Mouse (Mus musculus): ENCODE measurements at regions not wholly inside any gene's neighbourhood (a gene's known extent, or its start where the extent isn't known, plus 50 kb on each side); places are given as distances from the start of the nearest gene placed in this dataset.

- DNase-seq (ENCODE audit: low spot score in 2 of 2), result no peak
Measured at GRCm38 (mm10) chr12:70714281-70714679, 111.0 kb upstream of the Frmd6 start.

- no peak for DNase-seq (ENCODE audit: low spot score in 2 of 2)
Measured at GRCm38 (mm10) chr12:70715836-70716235, 109.5 kb upstream of the Frmd6 start.

GRCm38 (mm10) chr12:70718602-70719001 lies 106.7 kb upstream of the Frmd6 start:
- no peak for DNase-seq (ENCODE audit: low spot score in 2 of 2)

GRCm38 (mm10) chr12:70719255-70719654 lies 106.1 kb upstream of the Frmd6 start:
- no peak for DNase-seq (ENCODE audit: low spot score in 2 of 2)

GRCm38 (mm10) chr12:70720178-70720894 lies 105.0 kb upstream of the Frmd6 start:
- no peak for DNase-seq (ENCODE audit: low spot score in 2 of 2)

GRCm38 (mm10) chr12:70725326-70725725 lies 100.0 kb upstream of the Frmd6 start:
- no peak for DNase-seq (ENCODE audit: low spot score in 2 of 2)

- DNase-seq (ENCODE audit: low spot score in 2 of 2), result no peak
Measured at GRCm38 (mm10) chr12:70727496-70728259, 97.6 kb upstream of the Frmd6 start.

- no peak for DNase-seq (ENCODE audit: low spot score in 2 of 2)
Measured at GRCm38 (mm10) chr12:70728407-70728806, 96.9 kb upstream of the Frmd6 start.

GRCm38 (mm10) chr12:70729961-70730360 lies 95.4 kb upstream of the Frmd6 start:
- no peak for DNase-seq (ENCODE audit: low spot score in 2 of 2)

- DNase-seq (ENCODE audit: low spot score in 2 of 2), result no peak
Measured at GRCm38 (mm10) chr12:70731498-70731897, 93.8 kb upstream of the Frmd6 start.

- no peak for DNase-seq (ENCODE audit: low spot score in 2 of 2)
Measured at GRCm38 (mm10) chr12:70732591-70732990, 92.7 kb upstream of the Frmd6 start.

- no peak for DNase-seq (ENCODE audit: low spot score in 2 of 2)
Measured at GRCm38 (mm10) chr12:70738554-70738953, 86.8 kb upstream of the Frmd6 start.

- DNase-seq (ENCODE audit: low spot score in 2 of 2), result no peak
Measured at GRCm38 (mm10) chr12:70739316-70739715, 86.0 kb upstream of the Frmd6 start.

- DNase-seq (ENCODE audit: low spot score in 2 of 2), result no peak
Measured at GRCm38 (mm10) chr12:70739766-70740165, 85.5 kb upstream of the Frmd6 start.

- DNase-seq (ENCODE audit: low spot score in 2 of 2), result no peak
Measured at GRCm38 (mm10) chr12:70742836-70743235, 82.5 kb upstream of the Frmd6 start.

GRCm38 (mm10) chr12:70745681-70746080 lies 79.6 kb upstream of the Frmd6 start:
- DNase-seq (ENCODE audit: low spot score in 2 of 2), result no peak

- no peak for DNase-seq (ENCODE audit: low spot score in 2 of 2)
Measured at GRCm38 (mm10) chr12:70749651-70750050, 75.7 kb upstream of the Frmd6 start.

- no peak for DNase-seq (ENCODE audit: low spot score in 2 of 2)
Measured at GRCm38 (mm10) chr12:70750651-70751578, 74.4 kb upstream of the Frmd6 start.

- DNase-seq (ENCODE audit: low spot score in 2 of 2), result peak in 1 of 2 experiments; percentile 10
Measured at GRCm38 (mm10) chr12:70752266-70752910, 72.9 kb upstream of the Frmd6 start.

GRCm38 (mm10) chr12:70752911-70753290 lies 72.4 kb upstream of the Frmd6 start:
- DNase-seq (ENCODE audit: low spot score in 2 of 2), result no peak

GRCm38 (mm10) chr12:70753458-70753857 lies 71.9 kb upstream of the Frmd6 start:
- no peak for DNase-seq (ENCODE audit: low spot score in 2 of 2)

- DNase-seq (ENCODE audit: low spot score in 2 of 2), result no peak
Measured at GRCm38 (mm10) chr12:70758080-70758479, 67.2 kb upstream of the Frmd6 start.
